Mouse (Mus musculus): ENCODE measurements at regions not wholly inside any gene's neighbourhood (a gene's known extent, or its start where the extent isn't known, plus 50 kb on each side); places are given as distances from the start of the nearest gene placed in this dataset.

GRCm38 (mm10) chr4:53239856-53240255 is 80.2 kb upstream of the Abca1 start:
- H3K27ac ChIP-seq (replicated peaks; ENCODE audit: low read depth, low read length), result no peak overlapping the region
- WGBS, result 43% methylated on average over 5 of the region's 5 CpGs
- H3K4me3 ChIP-seq (replicated peaks; ENCODE audit: low read length), result no peak overlapping the region
- H3K27me3 ChIP-seq (ENCODE audit: control insufficient read depth, insufficient read depth, low read length), result no peaks in the 10 kb centered on the region
- no peaks in the 10 kb centered on the region for H3K4me1 ChIP-seq (ENCODE audit: control insufficient read depth, insufficient read depth, low read length)
- no peak for DNase-seq (ENCODE audit: low spot score)
- no peak overlapping the region for H3K4me2 ChIP-seq (replicated peaks; ENCODE audit: low read depth, low read length, severe bottlenecking)
- no peak for ATAC-seq (ENCODE audit: low FRiP score, low read depth)
- no peaks in the 10 kb centered on the region for H3K36me3 ChIP-seq (ENCODE audit: control insufficient read depth, insufficient read depth, low read length)
- no peaks in the 10 kb centered on the region for H3K9me3 ChIP-seq (ENCODE audit: control insufficient read depth, low read length)
- H3K9ac ChIP-seq (ENCODE audit: low read depth, low read length, severe bottlenecking), result no peak overlapping the region
- no peak for TF ChIP-seq POLR2A (IDR thresholded peaks at IDR 0.05; ENCODE audit: borderline replicate concordance, extremely low read depth, insufficient read depth, insufficient read length)

- 77% methylated on average over 13 of the region's 14 CpGs for WGBS
- H3K27me3 ChIP-seq (ENCODE audit: control insufficient read depth, insufficient read depth, low read length), result no peaks in the 10 kb centered on the region
- DNase-seq (ENCODE audit: low spot score) (no peak), ATAC-seq (ENCODE audit: low FRiP score, low read depth) (no peak)
- H3K9ac ChIP-seq (ENCODE audit: low read depth, low read length, severe bottlenecking), result no peak overlapping the region
- H3K36me3 ChIP-seq (ENCODE audit: control insufficient read depth, insufficient read depth, low read length), result no peaks in the 10 kb centered on the region
- H3K4me2 ChIP-seq (replicated peaks; ENCODE audit: low read depth, low read length, severe bottlenecking), result no peak overlapping the region
- no peak overlapping the region for H3K4me3 ChIP-seq (replicated peaks; ENCODE audit: low read length)
- no peaks in the 10 kb centered on the region for H3K4me1 ChIP-seq (ENCODE audit: control insufficient read depth, insufficient read depth, low read length)
- no peak overlapping the region for H3K27ac ChIP-seq (replicated peaks; ENCODE audit: low read depth, low read length)
- TF ChIP-seq POLR2A (IDR thresholded peaks at IDR 0.05; ENCODE audit: borderline replicate concordance, extremely low read depth, insufficient read depth, insufficient read length), result no peak
- H3K9me3 ChIP-seq (ENCODE audit: control insufficient read depth, low read length), result no peaks in the 10 kb centered on the region
Observed at GRCm38 (mm10) chr4:53238314-53239259, 78.9 kb upstream of the Abca1 start.

- H3K27ac ChIP-seq (replicated peaks; ENCODE audit: low read depth, low read length), result no peak overlapping the region
- 65% methylated on average over 2 of the region's 2 CpGs for WGBS
- H3K27me3 ChIP-seq (ENCODE audit: control insufficient read depth, insufficient read depth, low read length), result no peaks in the 10 kb centered on the region
- no peaks in the 10 kb centered on the region for H3K36me3 ChIP-seq (ENCODE audit: control insufficient read depth, insufficient read depth, low read length)
- H3K4me3 ChIP-seq (replicated peaks; ENCODE audit: low read length), result no peak overlapping the region
- DNase-seq (ENCODE audit: low spot score) (no peak), ATAC-seq (ENCODE audit: low FRiP score, low read depth) (no peak)
- no peaks in the 10 kb centered on the region for H3K9me3 ChIP-seq (ENCODE audit: control insufficient read depth, low read length)
- no peak overlapping the region for H3K4me2 ChIP-seq (replicated peaks; ENCODE audit: low read depth, low read length, severe bottlenecking)
- no peaks in the 10 kb centered on the region for H3K4me1 ChIP-seq (ENCODE audit: control insufficient read depth, insufficient read depth, low read length)
- H3K9ac ChIP-seq (ENCODE audit: low read depth, low read length, severe bottlenecking), result no peak overlapping the region
- TF ChIP-seq POLR2A (IDR thresholded peaks at IDR 0.05; ENCODE audit: borderline replicate concordance, extremely low read depth, insufficient read depth, insufficient read length), result no peak
Observed at GRCm38 (mm10) chr4:53235870-53236269, 76.2 kb upstream of the Abca1 start.

- WGBS, result 67% methylated on average over 3 of the region's 3 CpGs
- no peaks in the 10 kb centered on the region; the same call in 1 of the 2 replicates for H3K4me1 ChIP-seq (ENCODE audit: control insufficient read depth, insufficient read depth, low read length)
- no peaks in the 10 kb centered on the region for H3K36me3 ChIP-seq (ENCODE audit: control insufficient read depth, insufficient read depth, low read length)
- no peak overlapping the region for H3K4me3 ChIP-seq (replicated peaks; ENCODE audit: low read length)
- no peak for DNase-seq (ENCODE audit: low spot score)
- no peak overlapping the region for H3K9ac ChIP-seq (ENCODE audit: low read depth, low read length, severe bottlenecking)
- no peak overlapping the region for H3K4me2 ChIP-seq (replicated peaks; ENCODE audit: low read depth, low read length, severe bottlenecking)
- no peak for TF ChIP-seq POLR2A (IDR thresholded peaks at IDR 0.05; ENCODE audit: borderline replicate concordance, extremely low read depth, insufficient read depth, insufficient read length)
- H3K27ac ChIP-seq (replicated peaks; ENCODE audit: low read depth, low read length), result no peak overlapping the region
- no peak for ATAC-seq (ENCODE audit: low FRiP score, low read depth)
- H3K27me3 ChIP-seq (ENCODE audit: control insufficient read depth, insufficient read depth, low read length), result no peaks in the 10 kb centered on the region
- H3K9me3 ChIP-seq (ENCODE audit: control insufficient read depth, low read length), result no peaks in the 10 kb centered on the region
Observed at GRCm38 (mm10) chr4:53232436-53232835, 72.7 kb upstream of the Abca1 start.

- H3K27ac ChIP-seq (replicated peaks; ENCODE audit: low read depth, low read length), result no peak overlapping the region
- no peaks in the 10 kb centered on the region for H3K9me3 ChIP-seq (ENCODE audit: control insufficient read depth, low read length)
- H3K36me3 ChIP-seq (ENCODE audit: control insufficient read depth, insufficient read depth, low read length), result no peaks in the 10 kb centered on the region
- H3K4me1 ChIP-seq (ENCODE audit: control insufficient read depth, insufficient read depth, low read length), result no peaks in the 10 kb centered on the region; the same call in 1 of the 2 replicates
- no peak overlapping the region for H3K9ac ChIP-seq (ENCODE audit: low read depth, low read length, severe bottlenecking)
- TF ChIP-seq POLR2A (IDR thresholded peaks at IDR 0.05; ENCODE audit: borderline replicate concordance, extremely low read depth, insufficient read depth, insufficient read length), result no peak
- no peak overlapping the region for H3K4me2 ChIP-seq (replicated peaks; ENCODE audit: low read depth, low read length, severe bottlenecking)
- no peaks in the 10 kb centered on the region for H3K27me3 ChIP-seq (ENCODE audit: control insufficient read depth, insufficient read depth, low read length)
- 59% methylated on average over 4 of the region's 4 CpGs for WGBS
- no peak overlapping the region for H3K4me3 ChIP-seq (replicated peaks; ENCODE audit: low read length)
- no peak for ATAC-seq (ENCODE audit: low FRiP score, low read depth)
- no peak for DNase-seq (ENCODE audit: low spot score)
Observed at GRCm38 (mm10) chr4:53231867-53232266, 72.2 kb upstream of the Abca1 start.
